Mouse (Mus musculus) monocyte, adult 5-6 weeks (primary cell): Measurements from ENCODE around the gene Fam3c. TPM values are rescaled to one million over a fixed set of nuclear protein-coding genes. Genes with fewer than 3 reads are reported as not detected.

Experiments
- ATAC-seq: fragments of 153-309, 156-312 bp; replicated peaks from 2 replicates; pipeline ENCODE4 v1.8.0; 2017; ENCODE audit warnings: mild to moderate bottlenecking; ENCODE audit not compliant: low TSS enrichment, insufficient number of reproducible peaks, severe bottlenecking, poor library complexity, low FRiP score
- total RNA-seq: library from RNA; stranded (forward); fragments of 200-1000, 200-491, 200-594 nt; gene quantifications from 3 replicates; pipeline ENCODE4 v1.2.3, GENCODE M21; 2017

Fam3c gene
- total RNA-seq, 1 experiment from 2014 or later = 40.8 TPM

- ATAC-seq = no peak
Measured at GRCm38 (mm10) chr6:22262519-22262918, 93.5 kb downstream of the Fam3c start.

- ATAC-seq = no peak
Measured at GRCm38 (mm10) chr6:22258784-22259183, 97.3 kb downstream of the Fam3c start.

Other genes with a start within 250 kb of the Fam3c start
- gene Wnt16, start 68.0 kb downstream of the Fam3c start, total RNA-seq = not detected in 3 replicates